Mouse (Mus musculus) ovary, postnatal 36 days (tissue): ENCODE measurements around the gene Setdb2.
A peak's percentile ranks its signal among the peaks of the same experiment; 100 is the strongest.
"Not testable (repeated sequence)": the region's sequence is repeated elsewhere in the genome, so short reads cannot be mapped to it uniquely, and the experiment has no call there.

Experiments
- DNase-seq: peaks from one replicate; pipeline ENCODE4 v3.0.0; 2022; ENCODE audit warnings: low spot score, mixed read lengths

Setdb2 gene

GRCm38 (mm10) chr14:59440558-59441471, at the start of gene Setdb2, which contains the start of gene Cab39l:
Setdb2 (minus strand) TSS chr14:59440884.
Cab39l (plus strand) TSS chr14:59440972.
- DNase-seq: peak; percentile 96

DNA sequence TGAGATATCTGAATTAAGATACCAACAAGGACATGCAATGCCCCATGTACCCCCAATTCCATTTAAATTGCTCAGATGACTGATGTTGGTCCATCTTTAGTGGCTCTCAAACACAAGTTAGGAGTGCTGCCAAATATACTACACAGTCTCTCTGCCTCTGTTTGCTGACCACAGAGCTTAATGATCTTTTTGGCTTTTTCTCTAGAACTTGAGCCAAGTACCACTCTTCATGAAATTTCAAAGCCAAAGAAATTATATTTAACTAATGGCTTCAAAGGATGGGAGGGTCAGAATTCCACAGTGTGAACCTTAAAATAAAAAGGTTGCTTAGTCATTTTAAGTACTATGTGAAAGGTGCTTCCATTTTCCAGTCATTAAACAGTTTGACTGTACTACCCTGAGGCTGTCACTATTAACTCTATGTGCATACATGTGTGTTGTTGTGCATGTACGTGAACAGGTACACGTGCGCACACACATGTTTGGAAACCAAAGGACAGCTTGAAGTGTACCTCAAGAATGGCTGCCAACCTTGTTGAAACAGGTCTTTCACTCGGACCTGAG, 44.6 kb upstream of the Setdb2 start:
- DNase-seq: no peak

DNA sequence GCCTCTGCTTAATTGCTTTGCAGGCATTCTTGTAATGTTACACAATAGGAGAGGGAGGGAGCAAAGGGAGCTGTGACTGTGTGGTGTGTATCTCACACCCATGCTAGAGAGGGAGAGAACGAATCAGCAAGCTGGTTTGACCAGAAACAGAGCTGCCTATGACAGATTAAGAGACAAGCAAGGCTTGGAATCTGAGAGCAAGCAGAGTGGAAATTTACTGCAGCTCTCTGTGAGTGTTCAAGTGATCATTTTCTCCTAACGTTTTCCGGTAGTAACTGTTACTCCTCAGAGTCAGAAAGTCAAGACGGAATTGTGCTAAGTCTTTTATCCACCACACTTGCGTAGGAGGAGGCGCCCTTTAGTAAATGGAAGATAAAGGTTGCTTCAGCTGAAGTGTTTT, 38.0 kb upstream of the Setdb2 start:
- no peak for DNase-seq

GRCm38 (mm10) chr14:59470781-59471180, 30.1 kb upstream of the Setdb2 start:
- DNase-seq: no peak

DNA sequence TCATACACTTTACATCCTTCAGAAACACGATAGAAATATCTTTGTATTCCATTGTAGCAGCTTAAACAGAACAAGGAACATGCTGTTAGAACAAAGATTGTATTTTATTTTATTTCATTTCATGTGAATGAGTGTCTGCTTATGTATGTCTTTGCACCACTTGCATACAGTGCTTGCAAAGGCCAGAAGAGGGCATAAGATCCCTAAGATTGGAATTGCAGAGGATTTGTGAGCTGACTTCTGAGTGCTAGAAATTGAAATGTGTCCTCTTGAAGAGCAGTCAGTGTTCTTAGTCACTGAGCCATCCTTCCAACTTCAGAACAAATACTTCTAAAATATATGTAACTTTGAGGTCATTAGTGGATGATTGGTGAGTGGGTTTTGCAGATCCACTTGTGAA, 27.1 kb upstream of the Setdb2 start:
- DNase-seq: no peak

DNA sequence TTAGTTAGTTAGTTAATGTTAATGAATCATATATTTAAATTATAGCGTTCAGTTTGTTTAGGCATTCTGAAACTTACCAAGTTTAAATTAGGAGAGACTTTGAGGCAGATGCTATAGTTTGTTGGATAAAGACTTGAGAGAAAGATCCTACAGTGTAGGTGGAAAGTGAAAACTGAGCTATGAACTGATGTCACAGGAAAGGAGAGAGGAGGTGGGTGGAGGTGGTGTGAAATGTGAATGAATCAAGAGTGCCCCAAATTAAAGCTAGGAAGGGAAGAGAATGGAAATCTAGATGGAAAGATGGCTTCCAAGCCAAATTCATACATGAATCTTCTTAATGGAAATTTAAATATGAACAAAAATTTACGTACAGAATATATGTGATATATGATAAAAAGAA, 25.8 kb upstream of the Setdb2 start:
- no peak for DNase-seq

DNA sequence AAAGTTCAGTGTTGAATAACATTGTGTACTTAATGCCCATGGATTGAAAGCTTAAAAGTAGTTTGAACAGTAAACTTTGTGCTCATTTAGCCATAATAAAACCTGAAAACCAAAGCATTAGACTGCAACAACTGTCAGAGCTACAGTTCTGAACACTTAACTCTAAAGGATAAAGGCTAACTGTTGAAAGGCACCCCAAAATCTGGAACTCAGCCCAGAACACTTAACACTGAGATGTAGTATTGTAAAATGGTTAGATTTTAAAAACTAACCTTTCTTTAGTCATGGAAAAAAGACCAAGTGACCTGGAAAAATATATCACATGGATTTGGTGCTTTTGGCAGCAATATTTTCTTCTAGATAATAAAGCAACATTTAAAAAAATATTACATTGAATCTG, 7.3 kb upstream of the Setdb2 start:
- no peak for DNase-seq

- DNase-seq: no peak
Observed at GRCm38 (mm10) chr14:59445421-59445820, 4.7 kb upstream of the Setdb2 start.

DNA sequence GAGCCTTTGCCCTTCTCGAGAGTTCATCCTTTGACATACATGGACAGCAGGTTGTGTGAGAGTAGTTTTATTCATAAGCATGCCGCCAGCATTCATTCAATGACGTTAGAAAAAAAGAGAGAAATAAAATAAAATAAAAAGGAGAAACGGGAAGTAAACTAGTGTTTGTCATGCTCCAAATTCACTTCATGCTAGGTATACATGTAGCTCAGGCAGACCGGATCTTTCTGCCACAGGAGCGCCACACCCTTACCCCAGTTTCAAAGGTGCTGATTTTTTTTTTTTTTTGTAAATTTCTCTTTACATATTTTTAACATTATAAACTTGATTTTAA, 755 bp upstream of the Setdb2 start:
- DNase-seq: no peak

GRCm38 (mm10) chr14:59440039-59440438, 645 bp downstream of the Setdb2 start:
- no peak for DNase-seq

DNA sequence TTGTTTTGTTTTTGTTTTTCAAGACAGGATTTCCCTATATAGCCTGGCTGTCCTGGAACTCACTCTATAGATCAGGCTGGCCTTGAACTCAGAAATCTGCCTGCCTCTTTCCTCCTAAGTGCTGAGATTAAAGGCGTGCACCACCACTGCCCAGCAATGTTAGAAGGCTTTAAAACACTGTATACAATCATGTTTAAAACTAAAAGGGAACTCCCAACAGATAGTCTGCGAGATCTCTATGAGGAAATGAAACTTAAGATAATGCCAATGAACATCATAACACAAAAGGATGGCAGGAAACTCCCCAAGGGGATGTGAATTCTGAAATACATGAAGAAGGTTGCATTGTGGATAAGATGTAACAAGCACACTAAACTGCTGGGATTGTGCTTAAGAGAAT, 2.2 kb downstream of the Setdb2 start:
- DNase-seq: no peak

DNA sequence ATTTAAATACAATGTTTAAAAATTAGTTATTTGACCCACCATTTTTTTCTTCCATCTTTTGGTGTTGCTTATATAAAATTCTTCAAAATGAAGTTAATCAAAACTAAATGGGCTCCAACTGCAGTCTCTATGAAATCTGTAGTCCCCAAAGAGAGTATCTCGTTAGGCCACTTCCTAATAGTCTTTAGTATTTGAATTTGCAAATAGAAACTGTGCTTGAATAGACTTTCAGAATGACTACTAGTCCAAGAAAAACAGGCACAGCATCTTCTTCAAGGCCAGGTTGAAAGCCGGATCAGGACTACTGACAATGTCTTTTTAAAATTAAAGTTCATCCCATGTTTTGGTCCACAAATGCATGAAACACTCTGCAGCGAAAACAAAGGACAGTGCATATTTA, 3.3 kb downstream of the Setdb2 start:
- no peak for DNase-seq

- DNase-seq: no peak
Observed at GRCm38 (mm10) chr14:59435206-59435605, 5.5 kb downstream of the Setdb2 start.

DNA sequence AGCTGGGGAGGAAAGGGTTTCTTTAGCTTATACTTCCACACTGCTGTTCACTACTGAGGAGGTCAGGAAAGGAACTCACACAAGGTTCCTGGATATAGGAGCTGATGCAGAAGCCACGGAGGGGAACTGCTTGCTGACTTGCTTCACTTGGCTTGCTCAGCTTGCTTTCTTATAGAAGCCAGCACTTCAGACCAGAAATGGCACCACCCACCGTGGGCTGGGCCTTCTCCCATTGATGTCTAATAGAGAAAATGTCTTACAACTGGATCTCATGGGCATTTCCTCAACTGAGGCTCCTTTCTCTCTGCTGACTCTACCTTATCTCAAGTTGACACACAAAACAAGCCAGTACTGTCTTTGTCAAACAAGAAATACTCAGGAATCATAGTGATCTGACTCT, 6.8 kb downstream of the Setdb2 start:
- DNase-seq: no peak

DNA sequence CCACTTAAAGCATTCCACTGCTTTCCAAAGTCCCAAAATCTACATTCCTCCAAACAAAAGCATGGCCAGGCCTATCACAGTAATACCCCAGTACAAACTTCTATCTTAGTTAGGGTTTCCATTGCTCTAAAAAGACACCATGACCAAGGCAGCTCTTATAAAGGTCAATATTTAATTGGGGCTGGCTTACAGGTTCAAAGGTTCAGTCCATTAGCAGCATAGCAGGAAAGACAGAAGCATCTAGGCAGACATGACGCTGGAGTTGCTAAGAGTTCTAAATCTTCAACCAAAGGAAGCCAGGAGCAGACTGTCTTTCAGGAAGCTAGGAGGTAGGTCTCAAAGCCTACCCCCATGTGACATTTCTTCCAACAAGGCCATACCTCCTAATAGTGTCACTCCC, 10.1 kb downstream of the Setdb2 start:
- no peak for DNase-seq

- no peak for DNase-seq
Observed at GRCm38 (mm10) chr14:59422912-59423663, 17.6 kb downstream of the Setdb2 start.

DNA sequence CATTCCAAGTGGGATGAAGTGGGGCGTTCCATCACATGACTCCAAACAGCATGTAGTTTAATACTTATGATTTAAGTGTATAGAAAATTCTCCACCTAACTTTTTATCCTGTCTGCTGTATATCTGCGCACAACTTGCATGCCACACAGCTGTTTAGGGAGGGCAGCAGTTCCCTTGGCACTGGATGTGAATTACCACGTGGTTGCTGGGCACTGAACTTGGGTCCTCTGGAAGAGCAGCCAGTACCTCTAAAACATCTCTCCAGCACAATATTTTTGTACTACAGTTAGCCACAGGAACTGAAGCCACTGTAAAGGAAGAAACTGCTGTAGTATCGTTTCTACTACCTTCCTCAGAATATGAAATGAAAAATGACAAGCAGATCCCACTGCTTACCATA, 22.5 kb downstream of the Setdb2 start:
- no peak for DNase-seq

DNA sequence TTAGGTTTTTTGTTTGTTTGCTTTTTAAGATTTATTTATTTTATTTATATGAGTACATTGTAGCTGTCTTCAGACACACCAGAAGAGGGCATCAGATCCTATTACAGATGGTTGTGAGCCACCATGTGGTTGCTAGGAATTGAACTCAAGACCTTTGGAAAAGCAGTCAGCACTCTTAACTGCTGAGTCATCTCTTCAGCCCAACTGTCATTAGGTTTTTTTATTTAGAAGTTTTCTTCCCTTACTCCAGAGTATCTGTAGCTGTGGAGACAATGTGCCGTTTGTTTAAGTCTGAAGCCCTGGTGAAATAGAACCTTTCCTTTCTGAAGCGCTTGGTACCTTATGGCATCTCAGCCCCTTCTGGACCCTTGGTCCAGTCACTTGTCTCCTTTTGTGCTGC, 25.7 kb downstream of the Setdb2 start:
- DNase-seq: not testable (repeated sequence)

GRCm38 (mm10) chr14:59396999-59397398, 43.7 kb downstream of the Setdb2 start:
- no peak for DNase-seq

DNA sequence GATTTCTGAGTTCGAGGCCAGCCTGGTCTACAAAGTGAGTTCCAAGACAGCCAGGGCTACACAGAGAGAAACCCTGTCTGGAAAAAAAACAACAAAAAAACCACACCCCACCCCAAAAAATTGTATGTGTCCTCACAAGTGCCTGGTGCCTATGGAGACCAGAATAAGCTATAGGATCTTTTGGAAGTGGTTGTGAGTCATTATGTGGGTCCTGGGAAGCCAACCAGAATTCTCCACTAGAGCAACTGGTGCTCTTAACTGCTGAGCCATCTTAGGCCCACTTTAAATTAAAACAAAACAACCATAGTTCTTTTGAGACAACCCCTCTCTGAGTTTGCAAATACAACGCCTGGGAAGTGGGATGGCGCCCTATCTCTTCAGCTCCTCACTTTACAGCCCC, 45.4 kb downstream of the Setdb2 start, which contains the start of gene Phf11c:
Gene Phf11c, minus strand, starts transcription at position 101 of the 400 bp plus-strand sequence.
- no peak for DNase-seq

GRCm38 (mm10) chr14:59390181-59390580, 50.5 kb downstream of the Setdb2 start:
- peak; percentile 11 for DNase-seq

DNA sequence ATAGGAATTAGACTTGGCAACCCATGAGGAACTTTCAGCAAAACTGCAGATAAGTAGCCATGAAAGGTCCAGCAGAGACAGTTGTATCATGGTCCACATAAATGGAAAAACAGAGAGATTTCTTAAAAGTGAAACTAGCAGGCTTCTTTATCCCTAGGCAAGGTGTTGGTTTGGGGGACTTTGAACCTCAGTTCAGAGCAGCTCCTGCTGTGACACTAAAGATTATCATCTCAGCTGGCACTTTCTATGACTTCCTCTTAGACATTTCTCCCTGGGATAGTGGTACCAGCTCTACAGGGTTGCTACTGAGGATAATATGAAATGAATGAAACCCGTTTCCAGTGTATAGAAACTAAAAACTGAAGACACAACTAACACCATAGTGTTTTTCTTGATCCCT, 51.2 kb downstream of the Setdb2 start:
- no peak for DNase-seq
